Mouse (Mus musculus) spleen, adult 2 months (tissue): ENCODE results near the gene Arrb2.

Source experiments
- CTCF ChIP-seq: fragments of 200-500 bp; IDR thresholded peaks from 2 replicates; pipeline ENCODE4 v1.5.1; 2011; ENCODE audit warnings: mild to moderate bottlenecking, inconsistent platforms; ENCODE audit not compliant: insufficient read depth, insufficient read length, insufficient replicate concordance; ENCODE audit errors: extremely low read depth
- POLR2A ChIP-seq: fragments of 200-500 bp; IDR thresholded peaks from 2 replicates; pipeline ENCODE4 v1.6.1; 2011; ENCODE audit warnings: low read depth, low read length, inconsistent platforms

DNA sequence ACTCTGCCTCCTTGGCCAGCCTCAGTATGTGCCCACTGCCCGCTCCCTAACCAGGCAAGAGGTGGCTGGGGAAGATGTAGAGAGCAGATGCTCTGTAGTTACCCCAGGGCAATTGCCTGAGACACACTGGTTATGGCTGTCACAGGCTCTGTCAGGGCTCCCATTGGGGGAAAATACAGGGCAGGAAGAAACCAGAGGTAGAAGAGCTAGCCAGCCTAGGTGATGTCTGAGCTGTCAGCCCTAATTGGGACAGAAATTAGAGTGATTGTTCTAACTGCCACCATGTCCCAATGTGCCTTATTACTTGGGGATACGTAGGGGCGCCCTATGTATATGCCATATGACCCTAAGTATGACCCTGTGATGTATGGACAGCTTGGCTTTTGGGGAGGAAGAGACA is 1.5 kb downstream of the Arrb2 start:
- TF ChIP-seq CTCF = no peak
- TF ChIP-seq POLR2A = no peak
